Mouse (Mus musculus) ovary, postnatal 36 days (tissue): ENCODE measurements around the gene Lrrc36.

Source experiments
- DNase-seq: peaks from one replicate; pipeline ENCODE4 v3.0.0; 2022; ENCODE audit warnings: low spot score, mixed read lengths

Lrrc36 gene

GRCm38 (mm10) chr8:105466700-105467291 lies 53.4 kb downstream of the Lrrc36 start:
- DNase-seq = peak; percentile 69

- no peak for DNase-seq
Measured at GRCm38 (mm10) chr8:105467396-105467985, 54.1 kb downstream of the Lrrc36 start.

GRCm38 (mm10) chr8:105468002-105468720 lies 54.8 kb downstream of the Lrrc36 start:
- no peak for DNase-seq

- DNase-seq = peak; percentile 72
Measured at GRCm38 (mm10) chr8:105469041-105469695, 55.8 kb downstream of the Lrrc36 start.

GRCm38 (mm10) chr8:105469816-105470215 lies 56.4 kb downstream of the Lrrc36 start:
- DNase-seq = no peak

- DNase-seq = no peak
Measured at GRCm38 (mm10) chr8:105470262-105470661, 56.9 kb downstream of the Lrrc36 start.

- DNase-seq = no peak
Measured at GRCm38 (mm10) chr8:105470681-105471313, 57.4 kb downstream of the Lrrc36 start.

GRCm38 (mm10) chr8:105471314-105472015 lies 58.1 kb downstream of the Lrrc36 start, which contains the start of gene Tppp3:
Tppp3 (minus strand) TSS chr8:105471526.
- peak; percentile 94 for DNase-seq

- DNase-seq = no peak
Measured at GRCm38 (mm10) chr8:105472414-105472932, 59.1 kb downstream of the Lrrc36 start.

- DNase-seq = no peak
Measured at GRCm38 (mm10) chr8:105472983-105473382, 59.6 kb downstream of the Lrrc36 start.

GRCm38 (mm10) chr8:105473816-105474606 lies 60.6 kb downstream of the Lrrc36 start:
- DNase-seq = peak; percentile 53

- no peak for DNase-seq
Measured at GRCm38 (mm10) chr8:105474680-105475079, 61.3 kb downstream of the Lrrc36 start.

GRCm38 (mm10) chr8:105475254-105475653 lies 61.9 kb downstream of the Lrrc36 start:
- no peak for DNase-seq

GRCm38 (mm10) chr8:105475742-105476141 lies 62.4 kb downstream of the Lrrc36 start:
- DNase-seq = no peak

- DNase-seq = no peak
Measured at GRCm38 (mm10) chr8:105476161-105476560, 62.8 kb downstream of the Lrrc36 start.

GRCm38 (mm10) chr8:105476628-105477413 lies 63.5 kb downstream of the Lrrc36 start:
- DNase-seq = peak; percentile 71

GRCm38 (mm10) chr8:105477792-105478191 lies 64.4 kb downstream of the Lrrc36 start:
- DNase-seq = no peak

- DNase-seq = no peak
Measured at GRCm38 (mm10) chr8:105481013-105481412, 67.6 kb downstream of the Lrrc36 start.

GRCm38 (mm10) chr8:105481453-105481852 lies 68.1 kb downstream of the Lrrc36 start:
- no peak for DNase-seq

GRCm38 (mm10) chr8:105482123-105482522 lies 68.8 kb downstream of the Lrrc36 start:
- no peak for DNase-seq
